Mouse (Mus musculus): ENCODE measurements around the gene Fam24a. TPM values are rescaled to one million over a fixed set of nuclear protein-coding genes. Genes with fewer than 3 reads are reported as not detected.

Fam24a gene
- not detected for total RNA-seq (2021)

DNA sequence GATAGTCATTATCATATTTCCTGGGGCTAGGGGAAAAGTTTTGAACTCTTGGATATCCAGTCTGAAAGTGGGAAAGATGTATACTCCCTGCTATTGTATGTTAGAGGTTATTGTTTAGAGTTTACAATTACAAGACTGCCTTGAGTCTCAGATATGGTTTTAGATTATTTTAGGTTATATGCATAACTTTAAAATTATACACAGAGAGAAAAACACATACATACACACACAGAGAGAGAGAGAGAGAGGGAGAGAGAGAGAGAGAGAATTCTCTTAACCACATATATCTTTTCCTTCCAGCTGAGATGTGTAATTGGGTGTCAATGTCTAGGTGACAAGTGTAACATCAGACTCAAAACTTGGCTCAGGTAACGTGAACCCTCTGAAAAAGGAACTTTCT, at the start of gene Fam24a:
Fam24a (plus strand) TSS at position 301 of the 400 bp plus-strand sequence.
- no peak for DNase-seq (ENCODE audit: low spot score)
- intact Hi-C loops (cut with DNase I), result no loop called here

DNA sequence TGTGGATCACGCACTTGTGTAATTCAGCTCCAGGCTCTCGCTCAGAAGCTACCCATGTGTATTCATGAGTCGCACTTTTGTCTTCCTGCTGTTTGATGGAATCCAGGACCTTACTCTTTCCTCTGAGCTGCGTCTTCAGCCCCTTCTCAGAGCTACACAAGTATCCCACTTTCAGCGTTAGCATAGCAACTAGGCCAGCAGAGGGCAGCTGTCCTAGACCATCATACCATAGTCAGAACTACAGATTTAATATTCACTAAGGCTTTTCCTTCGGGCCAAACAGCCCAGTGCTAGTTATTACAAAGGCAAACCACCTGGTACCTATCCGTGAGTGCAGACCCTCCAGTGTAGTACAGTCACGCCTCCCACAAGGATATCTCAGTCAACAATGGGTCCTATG, 36.5 kb upstream of the Fam24a start:
- intact Hi-C loops (cut with DNase I), result no loop called here
- DNase-seq (ENCODE audit: low spot score), result no peak

DNA sequence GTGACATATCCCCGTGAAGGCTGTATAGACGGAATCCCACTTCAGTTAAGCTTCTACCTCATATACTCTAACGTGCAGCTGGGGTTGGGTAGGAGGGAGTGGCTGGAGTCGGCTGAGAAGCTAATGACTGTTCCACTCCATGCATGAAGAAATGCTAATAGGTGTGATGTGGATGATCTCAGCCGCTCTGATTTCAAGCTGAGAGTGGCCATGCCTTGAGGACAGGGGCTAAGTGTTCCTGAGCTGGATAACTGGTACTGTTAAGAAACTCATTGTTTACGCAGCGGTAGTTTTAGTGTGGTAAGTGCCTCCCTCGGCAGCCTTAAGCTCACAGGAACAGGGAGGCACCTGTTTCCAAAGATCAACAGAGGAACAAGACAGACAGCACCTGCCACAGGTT, 30.3 kb upstream of the Fam24a start:
- DNase-seq (ENCODE audit: low spot score), result no peak
- intact Hi-C loops (cut with DNase I), result no loop called here

DNA sequence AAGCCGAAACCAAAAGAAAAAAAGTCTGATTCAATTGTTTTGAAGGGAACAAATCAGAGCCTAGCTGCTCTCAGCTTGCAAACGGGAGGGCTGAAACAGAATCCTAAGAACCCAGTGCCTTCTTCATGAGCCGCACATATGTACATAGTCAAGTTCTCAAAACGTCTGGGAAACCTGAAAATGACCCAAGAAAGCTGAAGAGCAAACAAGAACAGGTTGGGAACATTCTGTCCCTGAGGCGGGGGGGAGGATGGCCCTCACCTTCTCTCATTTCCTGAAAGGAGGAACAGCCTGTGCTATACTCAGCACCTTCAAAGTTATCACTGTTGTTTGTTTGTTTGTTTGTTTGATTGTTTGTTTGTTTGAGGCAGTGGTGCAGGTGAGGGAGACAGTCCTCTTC, 26.9 kb upstream of the Fam24a start:
- no peak for DNase-seq (ENCODE audit: low spot score)
- intact Hi-C loops (cut with DNase I), result no loop called here

DNA sequence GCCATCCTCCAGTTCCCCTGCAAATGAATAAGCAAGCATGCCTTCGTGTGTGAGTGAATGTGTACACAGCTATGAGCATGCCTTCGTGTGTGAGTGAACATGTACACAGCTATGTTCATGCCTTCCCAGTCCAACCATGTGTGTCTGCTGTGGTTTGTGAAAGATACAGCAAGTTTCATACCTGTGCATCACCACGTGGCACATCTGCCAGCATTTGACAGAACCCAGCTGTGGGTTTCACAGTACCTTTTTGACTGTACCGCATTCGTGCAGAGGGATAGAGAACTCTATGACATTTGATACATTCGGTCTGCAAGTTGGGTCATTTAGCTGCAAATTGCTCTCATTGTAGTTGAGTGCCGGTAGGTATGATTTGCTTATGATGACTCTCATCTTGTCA, 19.2 kb upstream of the Fam24a start:
- no peak for DNase-seq (ENCODE audit: low spot score)
- intact Hi-C loops (cut with DNase I), result no loop called here

DNA sequence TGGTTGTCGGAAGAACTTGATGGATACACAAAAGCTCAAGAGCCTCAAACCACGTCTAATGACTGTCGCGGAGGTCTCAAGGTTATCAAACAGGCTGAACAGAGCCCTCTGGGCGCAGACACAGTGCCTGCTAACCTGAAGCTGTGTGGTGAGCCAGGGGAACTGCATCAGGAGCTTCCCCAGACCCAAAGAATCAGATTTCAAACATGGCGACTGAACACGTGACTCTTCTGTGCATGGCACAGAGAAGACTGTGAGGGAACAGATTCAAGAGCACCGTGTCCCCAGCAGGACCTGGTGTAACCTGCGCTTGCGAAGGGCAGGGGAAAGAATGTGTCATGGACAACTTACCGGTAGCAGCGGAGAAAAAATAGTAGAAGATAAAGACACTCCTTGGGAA, 16.1 kb upstream of the Fam24a start:
- DNase-seq (ENCODE audit: low spot score), result no peak
- intact Hi-C loops (cut with DNase I), result no loop called here

DNA sequence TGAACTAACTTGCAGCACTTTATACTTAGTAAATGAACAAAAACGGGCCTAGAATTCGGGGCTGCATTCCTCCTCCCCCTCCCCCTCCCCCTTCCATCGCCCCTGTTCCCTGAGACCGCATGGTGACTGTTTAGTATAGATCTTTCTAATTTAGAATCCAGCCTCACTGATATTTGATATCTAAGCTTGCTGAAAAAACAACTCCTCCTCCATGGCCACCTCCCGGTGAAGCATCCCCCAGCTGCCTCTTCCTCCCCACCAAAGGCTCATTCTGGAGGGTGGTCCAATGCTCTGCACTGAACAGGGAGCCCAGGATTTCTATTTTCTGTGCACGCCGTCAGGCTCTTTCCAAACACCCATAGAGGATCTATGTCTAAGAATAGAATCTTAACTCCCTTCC, 15.3 kb upstream of the Fam24a start:
- no peak for DNase-seq (ENCODE audit: low spot score)

DNA sequence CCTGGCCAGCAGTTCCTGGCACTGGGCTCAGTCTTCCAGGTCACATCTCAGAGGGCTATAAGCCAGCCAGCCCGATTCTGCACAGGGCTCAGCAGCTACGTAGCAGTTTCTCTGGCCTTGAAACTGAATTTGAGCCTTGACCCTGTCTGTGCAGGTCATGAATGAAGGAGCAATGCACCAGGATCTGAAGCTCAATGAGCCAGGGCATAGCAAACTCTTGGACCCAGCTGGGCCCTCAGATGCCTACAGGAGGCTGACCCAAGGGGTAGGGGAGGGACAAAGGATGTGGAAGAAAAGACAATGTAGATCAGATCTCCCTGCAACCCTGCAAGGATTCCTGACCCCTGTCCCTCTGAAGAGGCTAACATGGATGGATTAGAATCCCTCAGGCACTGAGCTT, 11.5 kb upstream of the Fam24a start, which contains the start of gene Cuzd1:
Cuzd1 (minus strand) TSS at position 101 of the 400 bp plus-strand sequence.
- DNase-seq (ENCODE audit: low spot score), result no peak
- intact Hi-C loops (cut with DNase I), result no loop called here

More for the DNA sequence above, 15.3 kb upstream of the Fam24a start:
- intact Hi-C loops (cut with DNase I), result no loop called here

DNA sequence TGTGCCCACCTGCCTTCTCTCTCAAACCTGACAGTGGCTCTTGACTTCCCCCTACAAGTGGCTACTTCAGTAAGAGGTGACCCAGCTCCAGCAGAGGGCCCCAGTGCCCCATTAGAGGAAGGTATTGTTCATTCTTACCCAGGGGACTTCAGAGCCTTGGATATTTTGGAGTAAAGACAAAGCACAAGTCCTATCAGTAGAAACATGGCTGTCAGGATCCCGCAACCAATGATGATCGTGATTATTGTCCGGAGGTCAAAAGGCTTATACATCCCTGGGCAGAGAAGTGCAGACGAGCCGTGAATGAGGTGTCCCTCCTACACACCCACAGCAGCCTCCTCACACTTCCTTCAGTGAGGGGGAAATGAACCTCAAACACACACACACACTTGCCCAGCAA, 6.6 kb upstream of the Fam24a start:
- DNase-seq (ENCODE audit: low spot score), result no peak
- intact Hi-C loops (cut with DNase I), result no loop called here

DNA sequence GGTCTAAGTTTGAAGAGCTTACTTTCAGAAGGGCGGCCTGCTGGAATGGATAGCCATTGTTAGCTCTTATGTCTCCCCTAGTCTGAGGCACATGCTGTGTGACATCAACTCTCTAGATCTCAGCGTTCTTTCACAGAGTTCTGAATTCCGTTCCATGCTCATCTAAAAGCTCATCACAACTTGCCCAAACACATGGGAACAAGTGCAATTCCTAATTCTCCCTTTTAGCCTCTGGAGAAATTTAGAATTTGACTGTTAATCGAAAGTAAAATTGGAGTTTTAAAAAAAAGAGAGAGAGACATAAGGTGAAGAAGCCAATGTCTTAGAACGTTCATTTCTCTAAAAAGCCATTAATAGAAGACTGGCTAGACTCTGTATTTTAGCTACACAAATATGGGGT, 4.2 kb upstream of the Fam24a start, which contains the start of gene Fam24b:
Fam24b (minus strand) TSS at position 101 of the 400 bp plus-strand sequence.
- no peak for DNase-seq (ENCODE audit: low spot score)
- intact Hi-C loops (cut with DNase I), result no loop called here

DNA sequence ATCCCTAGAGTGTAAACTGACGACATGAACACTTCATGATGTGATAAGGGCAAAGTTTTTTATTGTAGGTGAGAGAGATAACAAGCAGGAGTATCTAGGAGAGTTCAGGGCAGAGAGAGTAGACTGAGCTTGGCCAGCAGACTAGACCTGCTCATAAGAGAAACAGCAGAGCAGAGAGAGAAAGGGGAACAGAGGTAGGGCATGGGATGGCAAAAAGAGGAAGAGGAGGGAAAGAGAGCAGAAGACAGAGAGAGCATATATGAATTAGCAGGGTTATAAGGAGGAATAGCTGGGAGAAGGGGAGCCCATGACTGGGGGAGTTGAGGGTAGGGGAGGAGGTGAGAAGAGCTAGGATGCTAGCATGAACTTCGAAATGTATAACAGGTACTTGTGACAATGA, 2.0 kb upstream of the Fam24a start:
- intact Hi-C loops (cut with DNase I), result no loop called here

DNA sequence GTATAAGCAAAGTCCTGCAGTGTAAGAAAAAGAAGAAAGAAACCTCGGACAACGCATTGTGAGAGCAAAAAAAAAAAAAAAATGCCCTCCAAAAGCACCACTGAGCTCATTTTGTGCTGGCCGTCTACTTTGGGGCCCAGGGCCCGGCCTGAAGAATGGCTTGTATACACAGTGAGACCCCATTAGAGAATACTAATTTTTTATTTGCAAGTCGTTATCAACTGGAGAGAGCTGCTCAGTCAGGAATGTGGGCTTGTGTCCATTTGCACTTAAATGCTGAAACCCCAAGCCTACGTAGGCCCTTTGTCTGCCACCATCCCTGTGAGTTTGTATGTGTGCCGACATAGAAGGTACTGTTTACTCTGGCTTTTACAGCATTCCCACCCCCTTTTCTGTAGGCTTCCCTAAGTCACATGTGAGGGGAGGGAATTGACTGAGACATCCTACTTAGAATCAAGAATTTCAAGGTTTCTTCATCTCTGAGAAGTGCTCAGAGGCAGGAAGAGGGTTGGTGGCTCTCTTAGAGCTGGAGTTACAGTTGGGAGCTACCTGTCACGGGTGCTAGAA, 3.9 kb downstream of the Fam24a start:
- intact Hi-C loops (cut with DNase I), result no loop called here
- no peak for DNase-seq (ENCODE audit: low spot score)

More for the DNA sequence above, 2.0 kb upstream of the Fam24a start:
- DNase-seq (ENCODE audit: low spot score), result no peak

DNA sequence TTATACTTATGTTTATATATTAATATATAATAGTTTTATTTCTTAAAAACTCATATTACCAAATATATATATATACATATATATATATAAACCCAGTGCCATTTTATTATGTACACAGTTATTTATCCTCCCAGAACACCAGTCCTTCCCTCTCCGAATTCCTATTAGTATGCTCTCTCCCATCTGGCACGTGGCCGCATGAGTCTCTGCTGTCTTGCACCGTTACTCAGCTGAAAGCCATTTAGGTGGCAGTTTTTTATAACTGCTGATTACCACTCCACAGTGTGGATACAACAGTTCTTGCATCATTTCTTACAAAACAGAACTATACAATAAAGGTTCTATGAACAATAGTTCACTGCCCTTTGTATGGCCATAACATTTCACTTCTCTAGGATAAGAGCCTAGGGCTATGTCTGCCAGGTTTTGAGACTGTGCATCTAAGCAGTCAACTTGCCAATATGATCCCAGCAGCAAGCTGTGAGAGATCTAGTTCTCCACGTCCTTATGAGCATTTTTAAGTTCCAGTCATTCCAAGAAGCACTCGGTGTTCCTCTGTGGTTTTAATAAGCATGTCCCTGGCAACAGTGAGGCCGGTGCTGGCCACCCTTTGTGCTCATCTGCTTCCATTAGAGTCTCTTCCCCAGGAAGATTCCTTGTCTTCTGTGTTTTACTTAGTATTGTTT, 12.3 kb downstream of the Fam24a start:
- intact Hi-C loops (cut with DNase I), result no loop called here
- no peak for DNase-seq (ENCODE audit: low spot score)

DNA sequence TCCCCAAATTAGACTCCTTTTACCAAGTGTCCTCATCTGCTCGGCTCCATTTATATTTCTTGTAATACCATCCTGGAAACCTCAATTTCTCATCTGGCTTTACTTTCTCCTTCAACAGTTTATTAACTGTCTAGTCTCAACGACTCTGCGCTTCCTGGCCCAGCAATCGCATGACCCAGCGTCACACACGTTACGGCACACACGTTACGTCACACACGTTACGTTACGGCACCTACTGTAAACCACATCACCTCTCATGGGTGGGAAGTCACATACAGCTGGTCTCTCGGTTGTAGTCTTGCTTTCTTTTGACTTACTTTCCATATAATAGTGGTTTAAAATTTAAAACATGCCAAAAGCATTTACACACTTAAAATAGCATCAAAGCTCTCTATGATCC, 22.4 kb downstream of the Fam24a start:
- intact Hi-C loops (cut with DNase I), result no loop called here
- DNase-seq (ENCODE audit: low spot score), result no peak

DNA sequence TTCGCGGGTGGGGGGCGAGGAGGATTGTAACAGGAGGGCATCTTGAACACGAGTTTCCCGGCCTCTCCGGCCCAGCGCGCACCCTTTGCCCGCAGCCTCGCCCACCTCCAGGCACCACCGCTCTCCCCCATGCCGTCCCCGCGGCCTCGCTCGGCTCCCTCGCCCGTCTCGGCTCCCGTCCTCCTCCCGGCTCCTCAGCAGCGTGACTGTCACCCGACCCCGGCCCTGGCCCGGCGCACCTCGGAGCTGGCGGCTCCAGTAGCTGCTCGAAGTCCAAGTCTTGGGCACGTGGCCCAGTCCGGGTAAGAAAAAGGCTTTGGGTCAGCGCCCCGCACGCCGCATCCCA, 28.6 kb downstream of the Fam24a start:
- intact Hi-C loops (cut with DNase I), result loop anchor here (2.0 to 5.0 kb wide), 2 partner anchors 49 to 195 kb away; partner anchors contain the start of genes Acadsb and Ikzf5
- no peak for DNase-seq (ENCODE audit: low spot score)

DNA sequence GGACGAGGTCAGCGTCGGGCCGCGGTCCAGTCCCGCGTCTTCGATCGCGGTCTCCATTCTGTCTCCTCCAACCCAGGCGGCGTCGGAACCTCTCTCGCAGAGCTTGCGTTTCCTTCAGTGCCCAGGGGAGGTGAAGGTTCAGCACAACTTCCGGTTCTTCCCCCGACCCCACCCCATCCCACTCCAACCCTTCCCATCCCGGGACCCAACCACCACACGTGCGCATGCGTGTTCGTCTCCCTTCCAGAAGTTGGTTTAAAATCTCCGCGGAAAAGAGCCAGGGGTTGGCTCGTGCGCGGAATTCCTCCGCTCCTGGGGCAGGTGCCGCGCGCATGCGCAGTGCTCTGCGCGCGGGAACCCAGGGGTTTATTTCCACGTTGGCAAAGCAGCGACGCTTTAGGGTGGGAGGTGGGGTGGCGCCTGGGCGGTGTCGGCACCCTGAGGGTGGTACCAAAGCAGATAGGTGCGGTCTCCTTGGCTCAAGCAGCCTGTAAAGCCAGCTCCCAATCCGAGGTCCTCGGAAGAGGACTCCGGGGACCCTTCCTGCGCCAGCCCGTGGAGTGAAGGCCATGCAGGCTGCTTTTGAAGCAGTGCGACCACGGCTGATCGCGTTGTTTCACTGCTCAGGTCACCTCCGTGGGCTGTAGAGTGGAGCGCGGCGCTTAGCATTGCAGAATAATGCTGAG, 29.1 kb downstream of the Fam24a start, which contains the start of gene 2310057M21Rik:
2310057M21Rik (minus strand) TSS at position 145 of the 686 bp plus-strand sequence.
- peak; percentile 88 for DNase-seq (ENCODE audit: low spot score)
- intact Hi-C loops (cut with DNase I), result loop anchor here (2.0 to 5.0 kb wide), 2 partner anchors 48 to 195 kb away; partner anchors contain the start of genes Acadsb and Ikzf5

DNA sequence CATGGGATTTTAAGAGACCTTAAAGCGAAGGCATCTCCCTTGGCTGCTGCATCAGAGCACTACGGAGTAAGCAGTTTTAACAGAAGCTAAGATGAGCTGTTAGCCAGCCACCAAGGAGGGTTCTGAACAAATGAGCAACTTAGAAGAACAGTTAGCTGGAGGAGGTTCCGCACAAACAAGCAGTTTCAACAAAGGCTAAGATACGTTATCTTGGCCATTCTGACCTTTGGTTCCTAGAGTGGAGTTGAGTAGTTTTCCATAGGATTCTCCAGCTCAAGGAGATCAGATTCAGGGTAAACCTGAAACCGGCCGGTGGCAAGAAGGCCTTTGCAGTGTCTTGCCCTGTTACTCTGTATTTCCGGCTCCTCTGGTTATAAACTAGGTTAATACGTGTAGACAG, 30.5 kb downstream of the Fam24a start:
- intact Hi-C loops (cut with DNase I), result loop anchor here (5.0 kb wide), 1 partner anchor 193 kb away; no protein-coding TSS in a partner anchor
- DNase-seq (ENCODE audit: low spot score), result no peak

DNA sequence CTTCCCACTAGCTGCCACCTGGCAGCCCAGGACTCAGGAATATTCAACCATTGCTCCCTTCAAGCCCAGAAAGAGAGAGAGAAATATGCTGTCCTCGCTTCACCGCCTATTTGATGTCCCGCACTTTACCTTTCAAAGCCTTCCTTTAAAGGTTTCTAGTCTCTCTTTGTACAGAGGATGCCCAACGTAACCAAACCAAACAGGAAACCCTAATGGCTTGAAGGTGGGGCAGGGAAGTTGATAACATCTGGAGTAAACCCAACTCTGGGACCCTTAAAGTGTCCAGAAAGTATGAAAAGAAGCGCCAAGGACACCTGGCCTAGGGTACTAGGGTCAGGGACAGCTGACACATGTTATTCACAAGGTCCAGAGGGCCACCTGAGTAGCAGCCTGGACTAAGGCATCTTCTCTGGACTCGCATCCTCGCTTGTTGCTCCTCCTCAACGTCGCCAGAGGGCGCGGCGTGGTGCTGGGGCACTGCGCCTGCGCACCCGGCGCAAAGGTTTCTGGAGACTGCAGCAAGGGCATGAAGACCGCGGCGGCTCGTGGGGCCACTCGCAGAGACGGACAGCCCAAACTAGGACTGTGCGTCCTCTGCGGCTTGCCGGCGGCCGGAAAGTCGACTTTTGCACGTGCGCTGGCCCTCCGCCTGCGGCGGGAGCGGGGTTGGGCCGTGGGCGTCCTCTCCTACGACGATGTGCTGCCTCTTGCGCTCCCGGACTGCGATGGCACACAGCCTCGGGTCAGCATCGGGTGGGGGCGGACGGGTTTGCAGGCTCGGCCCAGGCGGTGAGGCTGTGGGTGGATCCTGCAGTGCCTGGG, 37.2 kb downstream of the Fam24a start, which contains the start of gene Pstk:
Pstk (plus strand) TSS at position 494 of the 822 bp plus-strand sequence.
- intact Hi-C loops (cut with DNase I), result no loop called here
- peak; percentile 83 for DNase-seq (ENCODE audit: low spot score)

DNA sequence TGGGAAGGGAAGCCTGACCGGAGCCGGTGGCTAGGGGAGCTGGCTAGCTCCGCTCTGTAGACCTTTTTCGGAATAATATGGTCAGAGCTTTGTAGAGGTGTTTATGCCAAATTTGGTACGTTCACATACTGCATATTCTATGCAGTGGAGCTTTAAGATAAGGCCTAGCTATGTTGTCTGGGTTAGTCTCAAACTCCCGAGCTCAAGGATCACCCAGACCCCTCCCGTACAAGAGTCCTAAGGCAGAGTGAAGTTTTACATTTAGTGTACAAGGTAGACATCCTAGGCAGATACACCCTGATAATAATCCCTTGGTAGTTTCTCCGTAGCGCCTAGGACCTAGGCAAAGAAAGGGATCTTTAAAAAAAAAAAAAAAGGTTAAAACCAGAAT, 37.8 kb downstream of the Fam24a start:
- intact Hi-C loops (cut with DNase I), result no loop called here
- no peak for DNase-seq (ENCODE audit: low spot score)

Measured in heart, postnatal 25 days (tissue).